Mouse (Mus musculus): Measurements from ENCODE around the gene Ppp1r9b. TPM values are rescaled to one million over a fixed set of nuclear protein-coding genes. Genes with fewer than 3 reads are reported as not detected.

Gene Ppp1r9b
- total RNA-seq, 2 experiments from 2014 or later, result 45.5 to 52.6 TPM

- no peak for DNase-seq (ENCODE audit: low spot score)
- intact Hi-C loops (cut with DNase I), result no loop called here
Measured at GRCm38 (mm10) chr11:94994947-94995772, 4.3 kb downstream of the Ppp1r9b start.

GRCm38 (mm10) chr11:94996101-94996500 lies 5.3 kb downstream of the Ppp1r9b start:
- DNase-seq (ENCODE audit: low spot score), result no peak
- intact Hi-C loops (cut with DNase I), result no loop called here

- intact Hi-C loops (cut with DNase I), result no loop called here
- no peak for DNase-seq (ENCODE audit: low spot score)
Measured at GRCm38 (mm10) chr11:94996984-94997383, 6.1 kb downstream of the Ppp1r9b start.

GRCm38 (mm10) chr11:94997596-94997995 lies 6.8 kb downstream of the Ppp1r9b start:
- intact Hi-C loops (cut with DNase I), result no loop called here
- no peak for DNase-seq (ENCODE audit: low spot score)

GRCm38 (mm10) chr11:94998041-94998531 lies 7.3 kb downstream of the Ppp1r9b start:
- intact Hi-C loops (cut with DNase I), result no loop called here
- no peak for DNase-seq (ENCODE audit: low spot score)

GRCm38 (mm10) chr11:95000128-95000527 lies 9.3 kb downstream of the Ppp1r9b start:
- intact Hi-C loops (cut with DNase I), result loop anchor here (1.0 to 2.0 kb wide), 2 partner anchors 21 to 61 kb away; no protein-coding TSS in a partner anchor
- no peak for DNase-seq (ENCODE audit: low spot score)

- intact Hi-C loops (cut with DNase I), result loop anchor here (1.0 to 2.0 kb wide), 2 partner anchors 21 to 62 kb away; no protein-coding TSS in a partner anchor
- DNase-seq (ENCODE audit: low spot score), result no peak
Measured at GRCm38 (mm10) chr11:95000548-95000947, 9.7 kb downstream of the Ppp1r9b start.

GRCm38 (mm10) chr11:95001058-95001457 lies 10.2 kb downstream of the Ppp1r9b start:
- intact Hi-C loops (cut with DNase I), result loop anchor here (2.0 kb wide), 1 partner anchor 62 kb away; no protein-coding TSS in a partner anchor
- no peak for DNase-seq (ENCODE audit: low spot score)

- intact Hi-C loops (cut with DNase I), result loop anchor here (2.0 kb wide), 1 partner anchor 63 kb away; no protein-coding TSS in a partner anchor
- DNase-seq (ENCODE audit: low spot score), result no peak
Measured at GRCm38 (mm10) chr11:95001584-95002347, 10.9 kb downstream of the Ppp1r9b start.

- DNase-seq (ENCODE audit: low spot score), result no peak
- intact Hi-C loops (cut with DNase I), result no loop called here
Measured at GRCm38 (mm10) chr11:95002705-95003104, 11.9 kb downstream of the Ppp1r9b start.

GRCm38 (mm10) chr11:95004136-95004936 lies 13.5 kb downstream of the Ppp1r9b start:
- DNase-seq (ENCODE audit: low spot score), result no peak
- intact Hi-C loops (cut with DNase I), result no loop called here

- intact Hi-C loops (cut with DNase I), result no loop called here
- DNase-seq (ENCODE audit: low spot score), result no peak
Measured at GRCm38 (mm10) chr11:95004937-95005198, 14.0 kb downstream of the Ppp1r9b start.

GRCm38 (mm10) chr11:95006038-95006437 lies 15.2 kb downstream of the Ppp1r9b start:
- no peak for DNase-seq (ENCODE audit: low spot score)
- intact Hi-C loops (cut with DNase I), result no loop called here

- DNase-seq (ENCODE audit: low spot score), result no peak
- intact Hi-C loops (cut with DNase I), result no loop called here
Measured at GRCm38 (mm10) chr11:95006525-95007219, 15.8 kb downstream of the Ppp1r9b start.

- no peak for DNase-seq (ENCODE audit: low spot score)
- intact Hi-C loops (cut with DNase I), result no loop called here
Measured at GRCm38 (mm10) chr11:95007418-95007817, 16.6 kb downstream of the Ppp1r9b start.

- no peak for DNase-seq (ENCODE audit: low spot score)
- intact Hi-C loops (cut with DNase I), result no loop called here
Measured at GRCm38 (mm10) chr11:95008661-95009628, 18.1 kb downstream of the Ppp1r9b start.

- intact Hi-C loops (cut with DNase I), result no loop called here
- no peak for DNase-seq (ENCODE audit: low spot score)
Measured at GRCm38 (mm10) chr11:95009629-95010014, 18.8 kb downstream of the Ppp1r9b start, which contains the start of gene Samd14. Gene Samd14, plus strand, starts transcription at chr11:95009879.

GRCm38 (mm10) chr11:95010141-95010739 lies 19.4 kb downstream of the Ppp1r9b start:
- intact Hi-C loops (cut with DNase I), result no loop called here
- no peak for DNase-seq (ENCODE audit: low spot score)

Data from heart, postnatal 25 days (tissue).